Mouse (Mus musculus): ENCODE results near the gene Fig4. TPM values are rescaled to one million over a fixed set of nuclear protein-coding genes. Genes with fewer than 3 reads are reported as not detected.

Fig4 gene
- total and polyA plus RNA-seq, 3 experiments: 21.4 to 27.4 TPM; not detected in 1

- H3K4me3 ChIP-seq (ENCODE audit: control insufficient read depth in 1 of 2, insufficient read depth in 1 of 2, low read depth in 2 of 2, low read length in 2 of 2): no peak overlapping the region
- H3K27ac ChIP-seq (ENCODE audit: control insufficient read depth, low read depth, low read length): no peak overlapping the region
- no peak for DNase-seq (ENCODE audit: low read depth, low spot score)
Observed at GRCm38 (mm10) chr10:41189392-41189791, 113.7 kb downstream of the Fig4 start.

GRCm38 (mm10) chr10:41183975-41184374 lies 119.1 kb downstream of the Fig4 start:
- H3K9me3 ChIP-seq (replicated peaks; ENCODE audit: insufficient read depth, low read length): no peaks in the 10 kb centered on the region
- H3K27ac ChIP-seq (ENCODE audit: control insufficient read depth, low read depth, low read length): no peak overlapping the region
- peaks cover 0 to 2% of the 10 kb centered on the region in 2 experiments; a peak in 2 of 4 replicates for H3K27me3 ChIP-seq (ENCODE audit: control insufficient read depth in 1 of 2, insufficient read depth in 2 of 2, low read length in 2 of 2)
- no peaks in the 10 kb centered on the region for H3K79me2 ChIP-seq (ENCODE audit: control insufficient read depth, insufficient read depth, low read length, poor library complexity)
- no peak overlapping the region for H3K9ac ChIP-seq (ENCODE audit: control insufficient read depth, low read depth, low read length, poor library complexity, severe bottlenecking)
- H3K4me3 ChIP-seq (ENCODE audit: control insufficient read depth in 1 of 2, insufficient read depth in 1 of 2, low read depth in 2 of 2, low read length in 2 of 2): no peak overlapping the region
- no peaks in the 10 kb centered on the region for H3K4me1 ChIP-seq (ENCODE audit: control insufficient read depth in 1 of 2, insufficient read depth in 2 of 2, low read length in 2 of 2)
- TF ChIP-seq MYB (IDR thresholded peaks at IDR 0.05; ENCODE audit: low read depth, low read length) (no peak), SMC3 (IDR thresholded peaks at IDR 0.05; ENCODE audit: low read depth, low read length) (no peak), USF2 (IDR thresholded peaks at IDR 0.05; ENCODE audit: borderline replicate concordance in 1 of 2, insufficient read depth in 1 of 2, low read depth in 1 of 2, low read length in 2 of 2) (no peak), MAX (IDR thresholded peaks at IDR 0.05; ENCODE audit: low read length) (no peak), ZNF384 (IDR thresholded peaks at IDR 0.05; ENCODE audit: low read depth, low read length) (no peak), E2F4 (IDR thresholded peaks at IDR 0.05; ENCODE audit: borderline replicate concordance, low read depth, low read length) (no peak), GATA1 (IDR thresholded peaks at IDR 0.05; ENCODE audit: low read depth, low read length) (no peak), TAL1 (IDR thresholded peaks at IDR 0.05; ENCODE audit: low read length) (no peak), USF1 (IDR thresholded peaks at IDR 0.05; ENCODE audit: low read depth, low read length) (no peak)
- no peak for DNase-seq (ENCODE audit: low read depth, low spot score)
- H3K36me3 ChIP-seq (ENCODE audit: control insufficient read depth in 1 of 2, insufficient read depth in 2 of 2, low read length in 2 of 2): no peaks in the 10 kb centered on the region

More at GRCm38 (mm10) chr10:41189392-41189791, 113.7 kb downstream of the Fig4 start:
- TF ChIP-seq CHD1 (IDR thresholded peaks at IDR 0.05; ENCODE audit: low read depth, low read length) (no peak), ETS1 (IDR thresholded peaks at IDR 0.05; ENCODE audit: low read depth, low read length) (no peak), TBP (IDR thresholded peaks at IDR 0.05; ENCODE audit: low read depth, low read length) (no peak), USF1 (IDR thresholded peaks at IDR 0.05; ENCODE audit: low read depth, low read length) (no peak), GATA1 (IDR thresholded peaks at IDR 0.05; ENCODE audit: low read depth, low read length) (no peak), MAZ (IDR thresholded peaks at IDR 0.05; ENCODE audit: low read depth, low read length) (no peak), EP300 (IDR thresholded peaks at IDR 0.05; ENCODE audit: low read depth in 1 of 2, low read length in 2 of 2) (no peak), BHLHE40 (IDR thresholded peaks at IDR 0.05; ENCODE audit: borderline replicate concordance, low read depth, low read length) (no peak), ELF1 (IDR thresholded peaks at IDR 0.05; ENCODE audit: low read depth, low read length) (no peak), TAL1 (IDR thresholded peaks at IDR 0.05; ENCODE audit: low read length) (no peak), ZMIZ1 (IDR thresholded peaks at IDR 0.05; ENCODE audit: low read depth, low read length) (no peak), POLR2A (IDR thresholded peaks at IDR 0.05; ENCODE audit: control insufficient read depth in 1 of 2, insufficient read depth in 1 of 2, low read depth in 1 of 2, low read length in 2 of 2, poor library complexity in 1 of 2) (no peak), KAT2A (conservative IDR thresholded peaks at IDR 0.05; ENCODE audit: low read depth, low read length) (no peak), JUND (IDR thresholded peaks at IDR 0.05; ENCODE audit: low read depth, low read length) (no peak), USF2 (IDR thresholded peaks at IDR 0.05; ENCODE audit: borderline replicate concordance in 1 of 2, insufficient read depth in 1 of 2, low read depth in 1 of 2, low read length in 2 of 2) (no peak), ZKSCAN1 (IDR thresholded peaks at IDR 0.05; ENCODE audit: low read depth, low read length) (no peak), MAFK (IDR thresholded peaks at IDR 0.05; ENCODE audit: borderline replicate concordance, low read depth, low read length) (no peak), MEF2A (IDR thresholded peaks at IDR 0.05; ENCODE audit: extremely low read depth, insufficient replicate concordance, low read depth, low read length, poor library complexity, severe bottlenecking) (no peak), SMC3 (IDR thresholded peaks at IDR 0.05; ENCODE audit: low read depth, low read length) (no peak)
- no peaks in the 10 kb centered on the region for H3K4me1 ChIP-seq (ENCODE audit: control insufficient read depth in 1 of 2, insufficient read depth in 2 of 2, low read length in 2 of 2)
- no peak overlapping the region for H3K9ac ChIP-seq (ENCODE audit: control insufficient read depth, low read depth, low read length, poor library complexity, severe bottlenecking)
- no peaks in the 10 kb centered on the region for H3K36me3 ChIP-seq (ENCODE audit: control insufficient read depth in 1 of 2, insufficient read depth in 2 of 2, low read length in 2 of 2)
- no peaks in the 10 kb centered on the region for H3K79me2 ChIP-seq (ENCODE audit: control insufficient read depth, insufficient read depth, low read length, poor library complexity)
- H3K27me3 ChIP-seq (ENCODE audit: control insufficient read depth in 1 of 2, insufficient read depth in 2 of 2, low read length in 2 of 2): no peaks in the 10 kb centered on the region
- no peaks in the 10 kb centered on the region for H3K9me3 ChIP-seq (replicated peaks; ENCODE audit: insufficient read depth, low read length)
